Mouse (Mus musculus) embryonic facial prominence, embryonic 11.5 days (tissue): ENCODE results near the gene Suclg1. TPM values are rescaled to one million over a fixed set of nuclear protein-coding genes. Genes with fewer than 3 reads are reported as not detected.

ENCODE experiments used
- ATAC-seq: fragments of 200-750 bp; cut with Nextera tagmentation; replicated peaks from 2 replicates; pipeline ENCODE4 v1.8.0; 2017; ENCODE audit warnings: low read depth; ENCODE audit not compliant: insufficient number of reproducible peaks, low FRiP score, low TSS enrichment
- DNase-seq: peaks from one replicate; pipeline ENCODE4 v3.0.0-alpha.2; 2015; ENCODE audit warnings: low spot score
- H3K27ac ChIP-seq: fragments of 300-500 bp; sonication (generic); replicated peaks from 2 replicates; pipeline ENCODE4 v1.5.1; 2014; ENCODE audit warnings: mild to moderate bottlenecking, low read depth, low read length, control low read depth
- H3K27me3 ChIP-seq: fragments of 300-500 bp; sonication (generic); 2 replicates; pipeline ENCODE4 v1.6.1; 2014; ENCODE audit warnings: mild to moderate bottlenecking, low read length, moderate library complexity, mixed read lengths; ENCODE audit not compliant: control insufficient read depth, insufficient read depth
- H3K36me3 ChIP-seq: fragments of 300-500 bp; sonication (generic); replicated peaks from 2 replicates; pipeline ENCODE4 v1.6.1; 2014; ENCODE audit warnings: low read depth, mild to moderate bottlenecking, low read length, moderate library complexity, mixed read lengths; ENCODE audit not compliant: control insufficient read depth, insufficient read depth
- H3K4me1 ChIP-seq: fragments of 300-500 bp; sonication (generic); 2 replicates; pipeline ENCODE4 v1.6.1; 2014; ENCODE audit warnings: low read length, mixed read lengths; ENCODE audit not compliant: control insufficient read depth, insufficient read depth
- H3K4me2 ChIP-seq: fragments of 300-500 bp; sonication (generic); 2 replicates; pipeline ENCODE4 v1.6.1; 2014; ENCODE audit warnings: low read depth, mild to moderate bottlenecking, control low read depth, low read length, moderate library complexity
- H3K4me3 ChIP-seq: fragments of 300-500 bp; sonication (generic); 2 replicates; pipeline ENCODE4 v1.5.1; 2014; ENCODE audit warnings: low read depth, low read length, control low read depth
- H3K9ac ChIP-seq: fragments of 300-500 bp; sonication (generic); replicated peaks from 2 replicates; pipeline ENCODE4 v1.6.1; 2014; ENCODE audit warnings: mild to moderate bottlenecking, control low read depth, low read length
- H3K9me3 ChIP-seq: fragments of 300-500 bp; sonication (generic); replicated peaks from 2 replicates; pipeline ENCODE4 v1.6.1; 2016; ENCODE audit warnings: mild to moderate bottlenecking, low read length, inconsistent platforms, mixed read lengths; ENCODE audit not compliant: control insufficient read depth
- WGBS: fragments of 180-500 bp; shearing (Covaris S2); extraction: QIAGEN DNeasy Blood & Tissue Kit; methylation state at CpG from one replicate; pipeline ENCODE4 v1.1.7; 2014; 5-methylcytosine and 5-hydroxymethylcytosine counted together
- polyA plus RNA-seq: library from polyadenylated mRNA; unstranded; fragments of >200 nt; fragmentation: Nextera tagmentation; extraction: Ambion mirVana; gene quantifications from 2 replicates; pipeline ENCODE4 v1.2.1, GENCODE M21; 2014

Gene Suclg1
- polyA plus RNA-seq, 1 experiment from 2014 or later: 177 TPM

GRCm38 (mm10) chr6:73271546-73272091 is 23.4 kb downstream of the Suclg1 start:
- H3K4me2 ChIP-seq: no peak overlapping the region
- no peak overlapping the region for H3K27ac ChIP-seq
- H3K4me1 ChIP-seq: no peaks in the 10 kb centered on the region
- H3K36me3 ChIP-seq: peaks cover 11% of the 10 kb centered on the region
- 87% methylated on average over 3 of the region's 3 CpGs for WGBS
- H3K9me3 ChIP-seq: no peaks in the 10 kb centered on the region
- no peak overlapping the region for H3K4me3 ChIP-seq
- H3K9ac ChIP-seq: no peak overlapping the region
- no peak for ATAC-seq
- no peaks in the 10 kb centered on the region for H3K27me3 ChIP-seq
- DNase-seq: no peak

- Histone ChIP-seq H3K4me1 (no peaks in the 10 kb centered on the region), H3K36me3 (peaks cover 13% of the 10 kb centered on the region), H3K4me3 (no peak overlapping the region), H3K27me3 (no peaks in the 10 kb centered on the region), H3K4me2 (no peak overlapping the region), H3K9ac (no peak overlapping the region), H3K9me3 (no peaks in the 10 kb centered on the region), H3K27ac (no peak overlapping the region)
- DNase-seq (no peak), ATAC-seq (no peak)
- 91% methylated on average over 5 of the region's 5 CpGs for WGBS
These were observed 26.8 kb downstream of the Suclg1 start for GRCm38 (mm10) chr6:73275002-73275401.

GRCm38 (mm10) chr6:73279681-73280080 is 31.5 kb downstream of the Suclg1 start:
- DNase-seq (no peak), ATAC-seq (no peak)
- Histone ChIP-seq H3K4me2 (no peak overlapping the region), H3K27ac (no peak overlapping the region), H3K4me1 (no peaks in the 10 kb centered on the region), H3K9me3 (no peaks in the 10 kb centered on the region), H3K4me3 (no peak overlapping the region), H3K27me3 (no peaks in the 10 kb centered on the region), H3K36me3 (peaks cover 7% of the 10 kb centered on the region), H3K9ac (no peak overlapping the region)
- 78% methylated on average over 8 of the region's 8 CpGs for WGBS

GRCm38 (mm10) chr6:73280546-73281115 is 32.4 kb downstream of the Suclg1 start:
- H3K4me3 ChIP-seq: no peak overlapping the region
- ATAC-seq (no peak), DNase-seq (no peak)
- H3K9ac ChIP-seq: no peak overlapping the region
- H3K27ac ChIP-seq: no peak overlapping the region
- no peak overlapping the region for H3K4me2 ChIP-seq
- H3K27me3 ChIP-seq: no peaks in the 10 kb centered on the region
- 75% methylated on average over 9 of the region's 9 CpGs for WGBS
- peaks cover 2% of the 10 kb centered on the region; the same call in 1 of the 2 replicates for H3K36me3 ChIP-seq
- no peaks in the 10 kb centered on the region for H3K9me3 ChIP-seq
- no peaks in the 10 kb centered on the region for H3K4me1 ChIP-seq

- no peak overlapping the region for H3K27ac ChIP-seq
- H3K9ac ChIP-seq: no peak overlapping the region
- H3K4me1 ChIP-seq: no peaks in the 10 kb centered on the region
- 91% methylated on average over 2 of the region's 2 CpGs for WGBS
- no peak overlapping the region for H3K4me2 ChIP-seq
- H3K4me3 ChIP-seq: no peak overlapping the region
- no peaks in the 10 kb centered on the region for H3K9me3 ChIP-seq
- no peaks in the 10 kb centered on the region for H3K36me3 ChIP-seq
- no peaks in the 10 kb centered on the region for H3K27me3 ChIP-seq
- ATAC-seq (no peak), DNase-seq (no peak)
These were observed 38.1 kb downstream of the Suclg1 start for GRCm38 (mm10) chr6:73286326-73286725.

- Histone ChIP-seq H3K4me2 (no peak overlapping the region), H3K4me1 (no peaks in the 10 kb centered on the region), H3K27ac (no peak overlapping the region), H3K36me3 (no peaks in the 10 kb centered on the region), H3K27me3 (no peaks in the 10 kb centered on the region), H3K9ac (no peak overlapping the region), H3K9me3 (no peaks in the 10 kb centered on the region), H3K4me3 (no peak overlapping the region)
- ATAC-seq (no peak), DNase-seq (no peak)
- 70% methylated on average over 6 of the region's 6 CpGs for WGBS
These were observed 58.7 kb downstream of the Suclg1 start for GRCm38 (mm10) chr6:73306837-73307236.

- Histone ChIP-seq H3K36me3 (no peaks in the 10 kb centered on the region), H3K9me3 (no peaks in the 10 kb centered on the region), H3K27ac (no peak overlapping the region), H3K4me1 (no peaks in the 10 kb centered on the region), H3K4me2 (no peak overlapping the region), H3K9ac (no peak overlapping the region), H3K4me3 (no peak overlapping the region), H3K27me3 (no peaks in the 10 kb centered on the region)
- WGBS: 80% methylated on average over 10 of the region's 10 CpGs
- DNase-seq (no peak), ATAC-seq (no peak)
These were observed 60.7 kb downstream of the Suclg1 start for GRCm38 (mm10) chr6:73308685-73309520.

GRCm38 (mm10) chr6:73311335-73311734 is 63.2 kb downstream of the Suclg1 start:
- Histone ChIP-seq H3K9me3 (no peaks in the 10 kb centered on the region), H3K27ac (no peak overlapping the region), H3K36me3 (no peaks in the 10 kb centered on the region), H3K27me3 (no peaks in the 10 kb centered on the region), H3K4me2 (no peak overlapping the region), H3K4me1 (no peaks in the 10 kb centered on the region), H3K9ac (no peak overlapping the region), H3K4me3 (no peak overlapping the region)
- 78% methylated on average over 6 of the region's 6 CpGs for WGBS
- no peak for ATAC-seq
- DNase-seq: no peak
